ENCODE assay signal across 8 mouse cellular contexts in the genomic region with DNA sequence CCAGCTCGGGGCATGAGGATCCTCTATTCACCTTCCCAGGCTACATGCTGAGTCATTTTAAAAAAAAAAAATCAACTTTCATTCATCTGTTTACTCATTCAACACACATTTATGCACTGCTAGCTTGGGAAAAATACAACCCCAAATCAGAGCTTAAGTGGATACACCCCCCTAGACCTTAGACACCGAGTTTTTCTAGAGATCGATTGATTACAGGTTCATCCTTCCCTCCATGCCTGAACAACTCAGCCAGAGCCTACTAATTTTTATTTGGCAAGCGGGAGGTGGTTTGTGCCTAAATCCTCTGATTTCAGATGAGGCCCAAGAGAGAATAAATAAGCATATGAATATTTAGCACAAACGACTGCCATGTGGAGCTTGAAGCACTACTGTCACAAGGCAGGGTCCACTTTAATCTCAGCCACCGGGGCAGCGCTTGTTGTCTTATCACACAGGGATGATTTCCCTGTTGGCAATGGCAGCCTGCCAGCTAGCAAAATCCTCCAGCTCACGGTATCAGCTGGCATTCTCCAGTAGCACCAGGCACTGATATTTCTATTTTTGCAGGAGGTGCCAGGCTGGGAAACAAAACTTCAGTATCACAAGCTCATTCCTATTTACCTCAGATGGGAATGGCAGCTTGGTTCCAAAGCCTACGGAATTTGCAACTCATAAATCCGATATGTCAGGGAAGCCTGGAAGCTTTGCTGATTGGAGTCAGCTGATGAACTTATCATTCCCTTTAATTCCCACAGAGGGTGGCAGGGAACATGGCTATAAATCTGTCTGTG.
A peak's percentile ranks its signal among the peaks of the same experiment; 100 is the strongest.
DNase-seq lines count a peak whose midpoint lies in the region; ATAC-seq and TF ChIP-seq lines count a peak whose summit lies in the region.

No protein-coding gene starts in this region.

- no peak overlapping the region for H3K4me3 ChIP-seq in layer of hippocampus, adult 2 months

- TF ChIP-seq CTCF in layer of hippocampus, adult 2 months (conservative IDR thresholded peaks at IDR 0.05), result no peak

- DNase-seq in cerebellum, postnatal 10 days, result peak; percentile 70 to 73
- DNase-seq in testis, postnatal 10 days (ENCODE audit: low spot score), result peak; percentile 45
- no peak for DNase-seq in testis, postnatal 14 days (ENCODE audit: low spot score)
- peak; percentile 54 to 72 for DNase-seq in layer of hippocampus, adult 2 months (ENCODE audit: low spot score in 2 of 2)
- peak; percentile 2 for DNase-seq in retina, postnatal 1 day
- no peak for DNase-seq in spleen, adult 18-20 months
- no peak for DNase-seq in thymus, adult 18-20 months

- peak overlapping the region; percentile 69 for H3K27ac ChIP-seq in layer of hippocampus, adult 2 months

- ATAC-seq in cerebellum, adult (ENCODE audit: insufficient number of reproducible peaks, low FRiP score, low TSS enrichment), result no peak

Comparison
In these comparisons a context has a peak if more than half of its experiments do, and no peak if none do; other contexts are left out.
1. DNase-seq: peak in cerebellum, postnatal 10 days (2 of 2), testis, postnatal 10 days (single experiment), layer of hippocampus, adult 2 months (2 of 2) and retina, postnatal 1 day (single experiment); none in testis, postnatal 14 days (single experiment), spleen, adult 18-20 months (0 of 2) and thymus, adult 18-20 months (0 of 2).